Mouse (Mus musculus) liver, adult 2 months (tissue): ENCODE measurements around the gene Fat3.

ENCODE experiments used
- CTCF ChIP-seq: fragments of 200-500 bp; IDR thresholded peaks from 2 replicates; pipeline ENCODE4 v1.5.1; 2011; ENCODE audit warnings: low read depth, low read length, control low read depth
- POLR2A ChIP-seq: fragments of 200-500 bp; IDR thresholded peaks from 2 replicates; pipeline ENCODE4 v1.6.1; 2011; ENCODE audit warnings: low read length, control low read depth; ENCODE audit not compliant: insufficient read depth; ENCODE audit errors: extremely low read depth

- TF ChIP-seq CTCF (no peak), POLR2A (no peak)
Observed at GRCm38 (mm10) chr9:15944182-15944581, 556.9 kb downstream of the Fat3 start.
